Mouse (Mus musculus) c-Kit-positive CD71-positive TER-119-negative erythroid progenitor cells, embryonic 14.5 days (primary cell): ENCODE measurements around the gene Mrps25.

Experiments used
- DNase-seq: peaks from one replicate; pipeline ENCODE4 v3.0.0-alpha.2; 2013; ENCODE audit warnings: low read depth

Mrps25 gene

GRCm38 (mm10) chr6:92126861-92127468 is 56.9 kb downstream of the Mrps25 start:
- DNase-seq = no peak

- DNase-seq = no peak
These were observed 59.3 kb downstream of the Mrps25 start for GRCm38 (mm10) chr6:92124547-92124946.
